Mouse (Mus musculus) heart, embryonic 15.5 days (tissue): Measurements from ENCODE around the gene Cntnap5a. TPM values are rescaled to one million over a fixed set of nuclear protein-coding genes. Genes with fewer than 3 reads are reported as not detected.

ENCODE experiments used
- microRNA-seq: library from miRNA; unstranded; fragments of <30 nt; microRNA quantifications from one replicate; pipeline ENCODE4, GENCODE M21; 2016
- polyA plus RNA-seq: library from polyadenylated mRNA; unstranded; fragments of >200 nt; fragmentation: Nextera tagmentation; extraction: Ambion mirVana; gene quantifications from 2 replicates; pipeline ENCODE4 v1.2.1, GENCODE M21; 2015

Gene Cntnap5a
- polyA plus RNA-seq, 1 experiment from 2014 or later = not detected

Small RNA genes lying within 50 kb of the gene (microRNA-seq; reads per million reads assigned to microRNA genes)
- gene Gm23393 = not detected
